Mouse (Mus musculus) limb, embryonic 15.5 days (tissue): ENCODE measurements at regions not wholly inside any gene's neighbourhood (a gene's known extent, or its start where the extent isn't known, plus 50 kb on each side); places are given as distances from the start of the nearest gene placed in this dataset.

Source experiments
- ATAC-seq: fragments of 200-750 bp; cut with Nextera tagmentation; 2 replicates; pipeline ENCODE4 v1.8.0; 2017; ENCODE audit warnings: low read depth, moderate TSS enrichment; ENCODE audit not compliant: insufficient number of reproducible peaks, low FRiP score, low TSS enrichment
- H3K27ac ChIP-seq: fragments of 300-500 bp; sonication (generic); 2 replicates; pipeline ENCODE4 v1.5.1; 2015; ENCODE audit warnings: moderate library complexity, mild to moderate bottlenecking, inconsistent platforms
- H3K27me3 ChIP-seq: fragments of 300-500 bp; sonication (generic); 2 replicates; pipeline ENCODE4 v1.6.1; 2015; ENCODE audit warnings: inconsistent platforms
- H3K36me3 ChIP-seq: fragments of 300-500 bp; sonication (generic); 2 replicates; pipeline ENCODE4 v1.6.1; 2015; ENCODE audit warnings: inconsistent platforms
- H3K4me1 ChIP-seq: fragments of 300-500 bp; sonication (generic); 2 replicates; pipeline ENCODE4 v1.6.1; 2015; ENCODE audit warnings: inconsistent platforms
- H3K4me2 ChIP-seq: fragments of 300-500 bp; sonication (generic); 2 replicates; pipeline ENCODE4 v1.6.1; 2015; ENCODE audit warnings: mild to moderate bottlenecking, inconsistent platforms
- H3K4me3 ChIP-seq: fragments of 300-500 bp; sonication (generic); 2 replicates; pipeline ENCODE4 v1.5.1; 2015; ENCODE audit warnings: mild to moderate bottlenecking, inconsistent platforms
- H3K9ac ChIP-seq: fragments of 300-500 bp; sonication (generic); 2 replicates; pipeline ENCODE4 v1.6.1; 2015; ENCODE audit warnings: inconsistent platforms
- H3K9me3 ChIP-seq: fragments of 300-500 bp; sonication (generic); 2 replicates; pipeline ENCODE4 v1.6.1; 2016; ENCODE audit warnings: inconsistent platforms
- WGBS: fragments of 180-500 bp; shearing (Covaris S2); methylation state at CpG from one replicate; pipeline ENCODE4 v1.1.7; 2015; 5-methylcytosine and 5-hydroxymethylcytosine counted together

DNA sequence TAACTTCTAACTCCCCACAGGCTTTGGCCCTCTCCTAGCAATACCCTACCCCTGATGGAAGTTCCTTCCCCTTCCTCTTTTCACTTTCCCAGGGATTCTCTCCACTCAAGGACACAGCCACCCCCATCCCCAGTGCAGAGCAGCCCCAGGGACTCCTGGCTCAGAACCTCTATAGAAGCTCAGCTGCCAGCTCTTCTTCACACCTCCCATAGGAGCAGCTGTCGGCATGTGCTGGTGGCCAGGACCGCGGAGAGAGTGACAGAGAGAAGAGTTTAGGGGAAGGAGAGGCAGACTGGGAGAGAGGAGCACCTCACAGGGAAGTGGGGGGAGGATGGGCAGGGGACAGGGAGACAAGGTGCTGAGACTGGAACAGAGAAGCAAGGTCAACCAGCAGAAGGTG, 199.8 kb upstream of the Csf3r start:
- no peak overlapping the region for H3K4me3 ChIP-seq
- H3K4me2 ChIP-seq, result no peak overlapping the region
- H3K4me1 ChIP-seq, result peaks cover 5% of the 10 kb centered on the region; the same call in 1 of the 2 replicates
- H3K27ac ChIP-seq, result no peak overlapping the region
- H3K27me3 ChIP-seq, result peaks cover 4% of the 10 kb centered on the region; the same call in 1 of the 2 replicates
- H3K36me3 ChIP-seq, result no peaks in the 10 kb centered on the region
- no peak overlapping the region for H3K9ac ChIP-seq
- no peaks in the 10 kb centered on the region for H3K9me3 ChIP-seq
- WGBS, result 32% methylated on average over 3 of the region's 3 CpGs
- ATAC-seq, result no peak

DNA sequence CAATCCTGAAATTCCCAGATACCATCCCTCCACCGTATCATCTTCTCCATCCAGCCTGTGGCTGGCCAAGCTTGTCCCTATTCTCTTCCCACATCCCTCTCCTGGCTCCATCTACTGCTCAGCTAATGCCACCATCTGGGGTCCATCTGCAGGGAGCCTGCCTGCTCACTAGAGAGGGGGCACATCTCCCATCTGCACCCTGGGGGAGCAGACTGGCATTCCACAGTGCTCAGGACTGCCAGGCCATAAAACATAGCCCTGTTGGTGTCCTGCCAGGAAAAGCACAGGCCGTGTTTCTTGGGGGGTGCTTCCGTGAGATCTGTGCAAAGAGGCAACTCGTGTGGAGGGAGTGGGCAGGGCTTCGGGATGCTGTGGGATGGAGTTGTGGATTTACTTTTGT, 197.9 kb upstream of the Csf3r start:
- Histone ChIP-seq H3K4me1 (peaks cover 5% of the 10 kb centered on the region; the same call in 1 of the 2 replicates), H3K4me3 (no peak overlapping the region), H3K9me3 (no peaks in the 10 kb centered on the region), H3K36me3 (no peaks in the 10 kb centered on the region), H3K4me2 (no peak overlapping the region), H3K9ac (no peak overlapping the region), H3K27me3 (peaks cover 4% of the 10 kb centered on the region; the same call in 1 of the 2 replicates), H3K27ac (no peak overlapping the region)
- no peak for ATAC-seq
- WGBS, result 27% methylated on average over 5 of the region's 5 CpGs

DNA sequence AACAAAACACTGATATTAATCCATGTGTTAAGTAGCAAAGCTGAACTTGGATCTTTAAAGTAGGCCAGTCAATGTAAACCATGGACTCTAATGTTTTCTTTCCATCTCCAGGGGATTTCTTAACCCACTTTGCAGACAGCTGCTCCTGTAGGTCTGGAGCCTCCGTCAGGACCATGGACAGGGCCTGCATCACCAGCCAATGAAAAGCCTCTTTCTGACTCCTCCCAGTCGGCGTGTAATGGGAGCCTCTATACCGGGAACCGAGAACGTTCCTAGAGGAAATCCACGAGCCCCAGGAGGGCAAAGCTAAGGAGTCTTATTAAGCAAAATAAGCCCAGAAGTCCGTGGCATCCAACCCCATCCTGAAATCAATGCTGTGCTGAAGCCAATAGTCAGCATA, 189.1 kb upstream of the Csf3r start:
- Histone ChIP-seq H3K27me3 (no peaks in the 10 kb centered on the region), H3K4me3 (no peak overlapping the region), H3K36me3 (no peaks in the 10 kb centered on the region), H3K4me1 (no peaks in the 10 kb centered on the region), H3K9ac (no peak overlapping the region), H3K27ac (no peak overlapping the region), H3K9me3 (no peaks in the 10 kb centered on the region), H3K4me2 (no peak overlapping the region)
- ATAC-seq, result no peak
- WGBS, result 0% methylated on average over 8 of the region's 8 CpGs

DNA sequence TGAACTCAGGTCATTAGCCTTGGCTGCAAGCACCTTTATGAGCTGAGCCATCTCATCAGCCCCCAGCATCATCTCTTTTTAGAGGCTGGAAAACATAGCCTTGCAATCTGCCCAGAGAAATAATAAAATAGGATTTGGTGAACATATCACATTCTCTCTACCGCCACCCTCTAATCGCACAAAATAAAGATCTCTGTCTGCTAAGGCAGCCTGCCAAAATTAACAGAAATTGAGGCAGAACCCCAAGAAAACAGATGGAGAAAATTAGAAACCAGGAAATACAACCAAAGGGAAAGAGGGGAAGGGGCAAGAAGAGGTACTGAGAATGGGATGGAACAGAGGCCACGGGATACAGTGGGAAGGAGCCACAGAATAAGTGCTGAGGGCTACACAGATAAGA, 176.8 kb upstream of the Csf3r start:
- Histone ChIP-seq H3K27ac (no peak overlapping the region), H3K27me3 (no peaks in the 10 kb centered on the region), H3K4me1 (0 out of 2 replicates have a peak, but pooled peaks cover 2% of the 10 kb centered on the region), H3K4me3 (no peak overlapping the region), H3K36me3 (no peaks in the 10 kb centered on the region), H3K9me3 (no peaks in the 10 kb centered on the region), H3K4me2 (no peak overlapping the region), H3K9ac (no peak overlapping the region)
- ATAC-seq, result no peak
- 69% methylated on average over 3 of the region's 3 CpGs for WGBS

DNA sequence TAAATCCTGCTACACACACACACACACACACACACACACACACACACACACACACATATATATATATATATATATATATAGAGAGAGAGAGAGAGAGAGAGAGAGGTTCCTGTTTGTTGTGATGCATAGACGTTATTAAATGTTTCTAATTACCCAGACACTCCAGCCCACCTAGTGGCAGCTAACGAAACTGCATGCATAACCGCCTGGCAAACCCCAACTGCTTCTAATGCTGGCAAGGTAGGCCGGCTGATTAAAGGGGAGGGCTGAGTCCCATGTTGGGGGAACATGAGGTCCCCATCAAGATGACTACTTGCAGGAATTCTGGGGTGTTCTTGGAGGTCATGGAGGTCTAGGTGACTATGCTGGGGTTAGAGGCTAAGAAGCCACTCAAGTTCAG, 174.1 kb upstream of the Csf3r start:
- Histone ChIP-seq H3K4me1 (0 out of 2 replicates have a peak, but pooled peaks cover 2% of the 10 kb centered on the region), H3K27ac (no peak overlapping the region), H3K27me3 (no peaks in the 10 kb centered on the region), H3K4me2 (no peak overlapping the region), H3K9me3 (no peaks in the 10 kb centered on the region), H3K36me3 (no peaks in the 10 kb centered on the region), H3K4me3 (no peak overlapping the region), H3K9ac (no peak overlapping the region)
- WGBS, result 9% methylated on average over 4 of the region's 4 CpGs
- no peak for ATAC-seq

DNA sequence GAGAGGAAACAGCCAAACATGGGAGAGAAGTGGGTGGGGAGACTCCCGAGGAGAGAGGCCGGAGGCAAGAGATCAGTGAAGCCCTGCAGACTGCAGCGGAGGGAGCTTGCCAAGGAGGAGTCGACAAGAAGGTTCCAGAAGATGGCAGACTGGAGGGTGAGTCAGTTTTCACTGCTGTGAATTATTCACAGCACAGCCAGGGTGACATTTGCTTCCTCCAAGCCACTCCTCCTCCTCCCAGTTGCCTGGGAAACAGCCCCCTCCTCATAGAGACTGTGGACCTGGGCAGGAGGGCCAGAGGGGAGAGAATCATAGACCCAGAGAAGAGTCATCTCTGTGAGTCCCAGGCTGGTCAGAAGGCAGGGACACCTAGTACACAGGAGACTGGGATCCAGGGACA, 171.8 kb upstream of the Csf3r start:
- Histone ChIP-seq H3K4me1 (0 out of 2 replicates have a peak, but pooled peaks cover 2% of the 10 kb centered on the region), H3K27me3 (no peaks in the 10 kb centered on the region), H3K27ac (no peak overlapping the region), H3K9ac (no peak overlapping the region), H3K36me3 (no peaks in the 10 kb centered on the region), H3K4me3 (no peak overlapping the region), H3K9me3 (no peaks in the 10 kb centered on the region), H3K4me2 (no peak overlapping the region)
- no peak for ATAC-seq
- 75% methylated on average over 4 of the region's 4 CpGs for WGBS

DNA sequence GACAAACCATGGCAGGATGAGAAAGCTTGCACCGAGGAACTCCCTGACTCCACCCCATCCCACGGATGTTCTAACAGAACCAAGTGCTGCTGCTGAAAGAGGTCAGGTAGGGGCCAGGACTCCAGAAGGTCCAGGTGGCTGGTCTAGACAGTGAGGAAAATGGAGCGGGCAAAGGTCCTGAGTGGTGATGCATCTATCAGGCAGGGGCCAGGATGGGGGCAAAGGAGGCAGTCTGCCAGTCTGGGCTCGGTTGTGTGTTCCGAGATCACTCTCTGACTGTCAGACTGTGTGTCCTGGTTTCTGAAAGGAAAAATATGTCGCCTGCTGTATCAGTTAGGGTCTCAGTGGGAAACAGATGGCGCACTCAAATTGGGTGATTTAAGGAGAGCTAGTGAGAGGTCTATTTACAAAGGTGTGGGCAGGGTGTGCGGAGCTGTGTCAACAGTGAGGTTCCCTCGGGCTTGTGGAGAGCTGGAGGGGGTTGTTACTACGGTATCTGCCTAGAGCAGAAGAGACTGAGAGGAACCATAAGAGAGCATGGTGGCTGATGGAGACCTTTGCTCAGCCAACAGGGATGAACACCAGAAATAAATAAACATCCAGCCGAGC, 168.3 kb upstream of the Csf3r start:
- no peak overlapping the region for H3K27ac ChIP-seq
- H3K9ac ChIP-seq, result no peak overlapping the region
- no peak overlapping the region for H3K4me3 ChIP-seq
- 30% methylated on average over 11 of the region's 11 CpGs for WGBS
- no peaks in the 10 kb centered on the region for H3K9me3 ChIP-seq
- H3K36me3 ChIP-seq, result no peaks in the 10 kb centered on the region
- no peaks in the 10 kb centered on the region for H3K27me3 ChIP-seq
- no peak overlapping the region for H3K4me2 ChIP-seq
- ATAC-seq, result no peak
- H3K4me1 ChIP-seq, result peaks cover 6% of the 10 kb centered on the region

DNA sequence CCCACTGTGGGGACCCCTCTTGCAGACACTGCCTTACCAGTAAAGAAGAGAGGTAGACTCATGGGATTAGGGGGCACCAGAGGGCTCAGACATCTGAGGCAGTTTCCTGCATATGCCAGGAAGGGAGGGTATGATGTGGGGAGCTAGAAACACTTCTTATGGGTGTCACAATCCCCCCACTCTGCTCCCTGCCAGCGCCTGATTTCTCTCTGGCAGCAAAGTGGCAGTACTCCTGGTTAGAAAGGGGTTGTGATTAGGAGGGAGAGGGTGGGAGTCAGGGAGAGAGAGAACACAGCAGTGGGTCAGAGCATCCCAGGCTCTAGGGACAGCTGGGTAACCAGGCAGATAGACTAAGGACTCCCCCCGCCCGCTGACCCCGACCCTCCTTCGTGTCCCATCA, 167.6 kb upstream of the Csf3r start:
- no peaks in the 10 kb centered on the region for H3K27me3 ChIP-seq
- no peak overlapping the region for H3K27ac ChIP-seq
- no peak overlapping the region for H3K4me3 ChIP-seq
- WGBS, result 67% methylated on average over 5 of the region's 5 CpGs
- H3K4me1 ChIP-seq, result peaks cover 6% of the 10 kb centered on the region
- no peaks in the 10 kb centered on the region for H3K36me3 ChIP-seq
- no peaks in the 10 kb centered on the region for H3K9me3 ChIP-seq
- H3K4me2 ChIP-seq, result no peak overlapping the region
- no peak for ATAC-seq
- H3K9ac ChIP-seq, result no peak overlapping the region

DNA sequence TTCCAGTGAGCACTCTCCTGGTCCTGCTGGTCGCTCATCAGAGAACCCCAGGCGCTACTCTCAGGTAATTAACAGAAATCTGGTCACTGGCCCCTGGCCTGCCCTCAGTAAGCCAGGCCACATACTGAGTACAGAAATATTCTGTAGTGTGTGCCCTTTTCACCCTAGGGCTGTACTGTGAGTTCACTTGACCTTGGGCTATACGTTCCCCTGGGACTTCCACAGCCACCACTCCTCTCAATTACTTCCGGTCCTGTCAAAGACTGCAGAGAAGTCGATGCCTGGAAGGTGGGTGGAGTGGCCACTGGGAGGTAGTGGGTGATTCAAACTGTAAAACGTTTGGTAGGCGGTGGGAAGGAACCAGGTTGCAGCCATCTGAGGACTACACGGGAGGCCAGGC, 159.3 kb upstream of the Csf3r start:
- H3K9me3 ChIP-seq, result no peaks in the 10 kb centered on the region
- H3K4me3 ChIP-seq, result no peak overlapping the region
- 0 out of 2 replicates have a peak, but pooled peaks have one; percentile 37 for ATAC-seq
- H3K27me3 ChIP-seq, result peaks cover 2% of the 10 kb centered on the region; the same call in 1 of the 2 replicates
- no peak overlapping the region for H3K9ac ChIP-seq
- H3K27ac ChIP-seq, result no peak overlapping the region
- WGBS, result 13% methylated on average over 8 of the region's 8 CpGs
- H3K4me2 ChIP-seq, result no peak overlapping the region
- H3K36me3 ChIP-seq, result no peaks in the 10 kb centered on the region
- H3K4me1 ChIP-seq, result peaks cover 3% of the 10 kb centered on the region

DNA sequence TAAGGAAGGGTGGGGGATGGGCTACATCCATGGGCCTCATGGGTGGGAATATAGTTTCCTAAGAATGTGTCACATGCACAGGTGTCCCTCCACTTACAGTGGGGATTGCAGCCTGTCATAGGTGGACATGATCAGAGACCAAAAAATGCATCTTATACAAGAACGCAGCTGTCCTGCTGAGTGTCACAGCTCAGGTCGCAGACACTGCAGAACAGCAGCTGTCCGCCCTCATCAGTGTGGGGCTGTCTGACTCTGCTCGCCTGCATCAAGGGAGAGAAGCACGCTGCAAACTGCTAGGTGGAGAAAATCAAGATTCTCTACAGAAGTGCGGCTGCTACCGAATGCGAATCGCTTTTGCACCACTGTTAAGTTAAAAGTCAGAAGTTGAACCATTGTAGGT, 158.6 kb upstream of the Csf3r start:
- 54% methylated on average over 9 of the region's 9 CpGs for WGBS
- H3K9me3 ChIP-seq, result no peaks in the 10 kb centered on the region
- H3K36me3 ChIP-seq, result no peaks in the 10 kb centered on the region
- peaks cover 3% of the 10 kb centered on the region for H3K4me1 ChIP-seq
- ATAC-seq, result no peak
- H3K4me2 ChIP-seq, result no peak overlapping the region
- H3K27me3 ChIP-seq, result peaks cover 2% of the 10 kb centered on the region
- H3K4me3 ChIP-seq, result no peak overlapping the region
- H3K27ac ChIP-seq, result no peak overlapping the region
- no peak overlapping the region for H3K9ac ChIP-seq

DNA sequence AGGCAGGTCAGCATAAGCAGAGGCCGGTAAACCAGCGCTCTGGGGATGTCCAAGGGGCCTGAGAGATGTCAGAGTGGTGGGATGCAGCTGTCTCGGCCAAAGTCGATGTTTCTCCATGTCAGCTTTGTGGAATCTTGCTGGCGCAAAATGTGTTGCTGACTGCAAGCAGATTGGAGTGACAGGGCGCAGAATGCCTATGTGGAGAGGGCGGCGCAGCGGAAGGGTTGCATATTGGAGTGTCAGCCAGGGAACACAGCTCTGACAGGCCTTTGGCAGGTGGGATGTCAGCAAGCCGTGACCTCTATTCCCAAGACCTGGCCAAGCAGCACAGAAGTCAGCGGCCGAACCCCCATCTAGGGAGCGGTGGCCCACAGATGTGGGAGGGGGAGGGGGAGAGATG, 153.1 kb upstream of the Csf3r start:
- no peaks in the 10 kb centered on the region for H3K4me1 ChIP-seq
- no peak overlapping the region for H3K9ac ChIP-seq
- H3K27me3 ChIP-seq, result no peaks in the 10 kb centered on the region; the same call in 1 of the 2 replicates
- ATAC-seq, result no peak
- no peak overlapping the region for H3K4me2 ChIP-seq
- no peak overlapping the region for H3K4me3 ChIP-seq
- no peaks in the 10 kb centered on the region for H3K36me3 ChIP-seq
- 85% methylated on average over 13 of the region's 13 CpGs for WGBS
- no peak overlapping the region for H3K27ac ChIP-seq
- H3K9me3 ChIP-seq, result no peaks in the 10 kb centered on the region

DNA sequence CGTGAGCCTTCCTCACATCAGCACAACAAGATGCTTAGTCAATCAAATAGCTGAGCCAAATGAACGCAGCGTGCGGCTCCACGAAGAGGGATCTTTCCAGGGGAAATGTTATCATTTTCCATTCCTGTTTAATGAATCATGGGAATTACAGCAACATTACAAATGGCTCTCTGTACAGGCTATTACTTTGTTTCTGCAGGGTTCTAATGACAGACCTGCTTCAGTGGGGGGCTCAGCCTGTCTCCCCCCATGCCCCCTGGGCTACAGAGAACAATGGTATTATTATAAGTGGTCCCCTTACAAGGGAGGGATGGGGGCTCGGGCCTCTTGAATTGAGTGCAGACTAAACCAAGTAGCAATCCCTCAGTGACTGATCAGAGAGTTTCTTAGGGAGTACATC, 144.3 kb upstream of the Csf3r start:
- 79% methylated on average over 6 of the region's 6 CpGs for WGBS
- Histone ChIP-seq H3K4me3 (no peak overlapping the region), H3K9me3 (no peaks in the 10 kb centered on the region), H3K4me2 (no peak overlapping the region), H3K9ac (no peak overlapping the region), H3K4me1 (peaks cover 14% of the 10 kb centered on the region), H3K27ac (no peak overlapping the region), H3K36me3 (no peaks in the 10 kb centered on the region), H3K27me3 (no peaks in the 10 kb centered on the region)
- ATAC-seq, result no peak

DNA sequence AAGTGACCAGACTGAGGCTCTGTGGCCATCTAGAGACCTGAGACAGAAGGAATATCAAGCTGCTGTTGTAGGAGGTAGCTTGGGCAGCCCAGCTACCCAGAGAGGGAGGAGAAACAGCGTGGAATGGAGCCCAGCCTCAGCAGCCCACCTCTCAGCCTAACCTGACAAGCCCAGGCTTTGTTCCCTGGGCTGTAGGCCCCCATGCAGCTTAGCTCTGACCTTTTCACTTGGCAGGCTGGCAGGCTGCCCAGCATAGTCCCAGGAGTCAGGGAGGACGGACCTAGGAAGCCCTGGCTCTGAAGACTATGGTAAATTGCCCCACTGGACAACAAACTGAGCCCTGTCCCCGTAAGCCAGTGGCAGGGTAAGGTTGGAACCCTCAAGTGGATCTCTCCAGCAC, 141.8 kb upstream of the Csf3r start:
- no peak overlapping the region for H3K9ac ChIP-seq
- no peaks in the 10 kb centered on the region for H3K9me3 ChIP-seq
- peaks cover 14% of the 10 kb centered on the region for H3K4me1 ChIP-seq
- no peak for ATAC-seq
- no peak overlapping the region for H3K4me3 ChIP-seq
- H3K36me3 ChIP-seq, result no peaks in the 10 kb centered on the region
- H3K4me2 ChIP-seq, result no peak overlapping the region
- WGBS, result 32% methylated on average over 3 of the region's 3 CpGs
- no peak overlapping the region for H3K27ac ChIP-seq
- H3K27me3 ChIP-seq, result no peaks in the 10 kb centered on the region
